Mouse (Mus musculus) bone marrow, adult 2 months (tissue): ENCODE data around the gene Cnpy4. TPM values are rescaled to one million over a fixed set of nuclear protein-coding genes. Genes with fewer than 3 reads are reported as not detected.

Source experiments
- H3K27ac ChIP-seq: fragments of 200-500 bp; 2 replicates; pipeline ENCODE4 v1.5.1; 2012; ENCODE audit warnings: low read depth, mild to moderate bottlenecking, control low read depth, inconsistent platforms, low read length; ENCODE audit not compliant: control insufficient read depth, poor library complexity, insufficient read depth
- H3K4me1 ChIP-seq: fragments of 200-500 bp; 2 replicates; pipeline ENCODE4 v1.6.1; 2011; ENCODE audit warnings: low read length; ENCODE audit not compliant: control insufficient read depth, insufficient read depth
- H3K4me3 ChIP-seq: fragments of 200-500 bp; replicated peaks from 2 replicates; pipeline ENCODE3; 2011; ENCODE audit warnings: mild to moderate bottlenecking, low read depth, low read length, control low read depth; ENCODE audit not compliant: control insufficient read depth
- CTCF ChIP-seq: fragments of 200-500 bp; IDR thresholded peaks from 2 replicates; pipeline ENCODE4 v1.5.1; 2011; ENCODE audit warnings: low read length, control low read depth; ENCODE audit not compliant: control insufficient read depth, insufficient read depth
- POLR2A ChIP-seq: fragments of 200-500 bp; IDR thresholded peaks from 2 replicates; pipeline ENCODE4 v1.6.1; 2011; ENCODE audit warnings: low read depth, mild to moderate bottlenecking, control low read depth, low read length, borderline replicate concordance; ENCODE audit not compliant: control insufficient read depth
- WGBS: fragments of 180-500 bp; shearing (Covaris S2); methylation state at CpG from one replicate; pipeline ENCODE4 v1.1.7; 2018; 5-methylcytosine and 5-hydroxymethylcytosine counted together
- polyA plus RNA-seq: library from polyadenylated mRNA; stranded (reverse); fragments of >200 nt; gene quantifications from 2 replicates; pipeline ENCODE4 v1.2.4, GENCODE M21; 2011; ENCODE audit warnings: low replicate concordance; ENCODE audit not compliant: missing spikeins, insufficient read depth, insufficient read length

Gene Cnpy4
- polyA plus RNA-seq: 14.1 and 19.6 TPM in 2 replicates

GRCm38 (mm10) chr5:138186950-138187638 lies at the start of gene Cnpy4, which contains the start of gene Taf6:
Cnpy4 (plus strand) TSS chr5:138187485.
Taf6 (minus strand) TSS chr5:138187451.
- TF ChIP-seq POLR2A (peak; percentile 97), CTCF (no peak)
- H3K27ac ChIP-seq: peak within 1 kb of the TSS; percentile 57; the same call in 1 of the 2 replicates
- under 1% methylated on average over 31 of the region's 31 CpGs for WGBS

DNA sequence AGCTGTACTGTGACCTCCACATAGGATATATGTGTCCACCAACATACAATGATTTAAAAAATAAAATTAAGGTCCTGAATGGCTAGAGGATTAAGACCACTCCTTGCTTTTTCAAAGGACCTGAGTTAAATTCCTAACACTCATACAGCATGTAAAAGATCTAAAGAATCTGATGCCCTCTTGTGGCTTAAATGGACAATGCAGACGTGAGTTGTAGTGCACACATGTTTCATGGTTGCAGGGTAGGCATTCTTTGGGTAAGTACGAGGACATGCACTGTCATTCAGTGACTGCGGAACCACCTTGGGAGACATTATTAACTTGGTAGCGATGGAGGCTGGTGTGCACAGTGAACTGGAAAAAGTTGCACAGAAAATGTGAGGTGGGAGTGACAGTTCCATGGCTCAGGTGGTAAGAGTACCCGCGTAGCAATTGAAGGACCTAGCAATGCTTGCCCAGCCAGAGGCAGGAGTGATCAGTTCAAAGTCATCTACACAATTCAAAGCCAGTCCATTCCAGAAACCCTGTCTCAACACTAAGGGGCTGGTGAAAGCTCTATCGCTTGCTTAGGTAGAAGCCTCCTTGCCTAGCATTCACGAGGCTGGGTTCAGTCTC lies 49.2 kb upstream of the Cnpy4 start:
- no peak overlapping the region for H3K4me3 ChIP-seq
- TF ChIP-seq POLR2A (no peak), CTCF (peak; percentile 34)
- peaks cover 2% of the 10 kb centered on the region for H3K4me1 ChIP-seq
- no peak overlapping the region for H3K27ac ChIP-seq
- 39% methylated on average over 8 of the region's 8 CpGs for WGBS

More at GRCm38 (mm10) chr5:138186950-138187638, at the start of gene Cnpy4, which contains the start of gene Taf6:
- H3K4me3 ChIP-seq: peak within 1 kb of the TSS; percentile 98
- H3K4me1 ChIP-seq: no peaks in the 10 kb centered on the region; the same call in 1 of the 2 replicates

DNA sequence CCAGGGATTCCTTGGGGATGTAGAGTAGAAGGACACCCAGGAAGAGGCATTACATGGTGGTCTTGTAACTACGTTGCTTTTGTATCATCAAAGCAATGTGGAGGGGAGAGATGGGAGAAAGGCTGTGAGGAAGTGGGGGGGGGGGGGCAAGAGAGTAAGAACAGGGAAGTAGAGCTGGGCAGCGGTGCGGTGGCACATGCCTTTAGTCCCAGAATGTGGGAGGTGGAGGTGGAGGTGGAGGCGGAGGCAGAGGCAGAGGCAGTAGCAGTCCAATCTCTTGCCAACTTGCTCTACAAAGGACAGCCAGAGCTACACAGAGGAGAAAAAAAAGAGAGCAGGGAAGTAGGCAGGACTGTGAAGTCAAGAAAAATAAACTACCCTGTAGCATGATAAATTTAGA lies 48.7 kb upstream of the Cnpy4 start:
- under 1% methylated on average over 4 of the region's 4 CpGs for WGBS
- H3K27ac ChIP-seq: no peak overlapping the region
- no peak overlapping the region for H3K4me3 ChIP-seq
- TF ChIP-seq CTCF (no peak), POLR2A (no peak)
- H3K4me1 ChIP-seq: peaks cover 2% of the 10 kb centered on the region

DNA sequence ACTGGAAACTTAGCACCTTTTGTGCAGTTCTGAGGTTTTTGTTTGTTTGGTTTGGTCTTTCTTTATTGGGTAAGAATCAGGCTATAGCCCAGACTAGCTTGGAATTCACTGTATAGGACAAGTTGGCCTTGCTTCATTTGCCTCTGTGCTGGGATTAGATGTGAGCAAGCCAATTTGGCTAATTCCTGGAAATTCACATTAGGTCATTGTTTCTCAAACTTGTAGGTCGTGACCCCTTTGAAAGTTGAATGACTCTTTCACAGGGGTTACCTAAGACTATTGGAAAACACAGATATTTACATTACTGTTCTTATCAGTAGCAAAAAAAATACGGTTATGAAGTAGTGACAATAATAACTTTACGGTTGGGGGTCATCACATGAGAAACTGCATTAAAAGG lies 32.9 kb upstream of the Cnpy4 start:
- no peak overlapping the region for H3K27ac ChIP-seq
- WGBS: 74% methylated on average over 3 of the region's 3 CpGs
- H3K4me3 ChIP-seq: no peak overlapping the region

DNA sequence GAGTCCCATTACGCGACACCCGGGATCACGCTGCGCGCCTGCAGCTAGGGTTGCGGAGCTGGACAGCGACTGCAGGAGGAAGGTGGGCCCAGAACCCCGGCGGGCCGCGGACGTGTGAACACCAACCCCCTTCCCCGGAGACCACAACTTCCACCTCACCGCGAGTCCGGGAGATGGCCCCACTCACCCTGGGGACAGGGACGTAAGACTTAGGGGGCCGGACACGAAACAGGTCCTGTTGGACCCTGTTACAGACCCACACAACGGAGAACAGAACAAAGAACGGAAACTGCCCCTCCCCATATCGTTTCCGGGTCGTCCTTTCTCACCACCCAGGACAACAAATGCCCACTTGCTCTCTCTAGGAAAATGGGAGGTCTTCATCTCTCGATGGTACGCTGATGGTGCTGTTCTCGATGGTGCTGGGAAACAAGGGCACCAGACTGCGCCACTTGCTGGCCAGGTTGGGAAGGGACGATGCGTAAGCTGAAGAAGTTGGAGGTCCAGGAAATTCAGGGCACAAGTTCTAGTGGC lies 31.8 kb upstream of the Cnpy4 start, which contains the start of gene Zfp113:
Gene Zfp113, minus strand, starts transcription at position 302 of the 534 bp plus-strand sequence.
- TF ChIP-seq POLR2A (peak; percentile 51; the same call in 1 of the 2 replicates), CTCF (peak; percentile 97)
- WGBS: under 1% methylated on average over 31 of the region's 31 CpGs
- H3K4me1 ChIP-seq: no peaks in the 10 kb centered on the region; the same call in 1 of the 2 replicates

More for the DNA sequence above, 32.9 kb upstream of the Cnpy4 start:
- no peaks in the 10 kb centered on the region; the same call in 1 of the 2 replicates for H3K4me1 ChIP-seq
- TF ChIP-seq POLR2A: no peak

DNA sequence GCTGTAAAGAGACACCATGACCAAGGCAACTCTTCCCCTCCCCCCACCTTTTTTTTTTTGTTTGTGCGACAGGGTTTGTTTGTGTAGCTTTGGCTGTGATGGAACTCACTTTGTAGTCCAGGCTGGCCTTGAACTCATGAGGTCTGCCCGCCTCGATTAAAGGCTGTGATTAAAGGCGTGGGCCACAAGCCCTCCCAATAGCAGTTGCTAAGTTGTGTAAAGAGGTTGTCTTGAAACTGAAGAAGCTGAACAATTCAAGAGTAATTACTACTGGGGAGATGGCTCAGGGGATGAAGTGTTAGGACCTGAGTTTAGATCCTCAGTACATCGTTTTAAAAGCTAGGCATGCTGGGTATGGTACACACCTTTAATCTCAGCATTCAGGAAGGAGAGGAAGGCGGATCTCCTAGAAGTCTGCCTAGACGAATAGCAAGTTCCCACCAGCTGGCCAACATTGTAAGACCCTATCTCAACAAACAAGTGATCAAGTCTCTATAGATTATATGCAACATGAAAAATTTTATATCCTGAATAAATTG lies 27.0 kb upstream of the Cnpy4 start:
- peaks cover 2% of the 10 kb centered on the region for H3K4me1 ChIP-seq
- WGBS: 60% methylated on average over 7 of the region's 7 CpGs
- TF ChIP-seq CTCF (no peak), POLR2A (no peak)
- no peak overlapping the region for H3K4me3 ChIP-seq
- no peak overlapping the region for H3K27ac ChIP-seq

More for the DNA sequence above, 31.8 kb upstream of the Cnpy4 start, which contains the start of gene Zfp113:
- peak within 1 kb of the TSS; percentile 47 for H3K27ac ChIP-seq
- H3K4me3 ChIP-seq: peak within 1 kb of the TSS; percentile 82

GRCm38 (mm10) chr5:138160842-138161665 lies 26.2 kb upstream of the Cnpy4 start, which contains the start of gene Cops6:
Cops6 (plus strand) TSS chr5:138161071.
- under 1% methylated on average over 42 of the region's 42 CpGs for WGBS
- peak within 1 kb of the TSS; percentile 24; the same call in 1 of the 2 replicates for H3K27ac ChIP-seq
- peaks cover 2% of the 10 kb centered on the region for H3K4me1 ChIP-seq
- H3K4me3 ChIP-seq: peak within 1 kb of the TSS; percentile 96
- no peak for TF ChIP-seq CTCF
- peak; percentile 74; the same call in 1 of the 2 replicates for TF ChIP-seq POLR2A
